Mouse (Mus musculus): Measurements from ENCODE around the gene Nyap2. TPM values are rescaled to one million over a fixed set of nuclear protein-coding genes. Genes with fewer than 3 reads are reported as not detected.

Gene Nyap2
- total RNA-seq (2014; rRNA removed) (39.5 and 40.2 TPM in 2 replicates), polyA plus RNA-seq (2015; fragmentation: Nextera tagmentation; extraction: Ambion mirVana) (8.3 and 10.5 TPM in 2 replicates)

- H3K27me3 ChIP-seq (ENCODE audit: insufficient read depth, low read length), result no peaks in the 10 kb centered on the region
- peak within 1 kb of the TSS; percentile 95 for H3K27ac ChIP-seq (ENCODE audit: low read depth, low read length)
- no peaks in the 10 kb centered on the region for H3K9me3 ChIP-seq (ENCODE audit: low read length)
- H3K4me3 ChIP-seq (ENCODE audit: low read depth, low read length), result peak within 1 kb of the TSS; percentile 55
- H3K36me3 ChIP-seq (ENCODE audit: insufficient read depth, low read length), result no peaks in the 10 kb centered on the region
- peaks cover 3% of the 10 kb centered on the region; the same call in 1 of the 2 replicates for H3K4me1 ChIP-seq (ENCODE audit: insufficient read depth, low read length)
- H3K9ac ChIP-seq (replicated peaks; ENCODE audit: low read length, poor library complexity, severe bottlenecking), result peak within 1 kb of the TSS; percentile 83
- DNase-seq (ENCODE audit: low spot score) (peak; percentile 87), ATAC-seq (ENCODE audit: low FRiP score) (peak; percentile 91)
- no peak for TF ChIP-seq CTCF (IDR thresholded peaks at IDR 0.05)
- WGBS, result 10% methylated on average over 16 of the region's 16 CpGs
- peak within 1 kb of the TSS; percentile 61 for H3K4me2 ChIP-seq (ENCODE audit: low read depth, low read length, poor library complexity, severe bottlenecking)
Measured at GRCm38 (mm10) chr1:81076831-81077664, at the start of gene Nyap2. Gene Nyap2 (plus strand): TSS chr1:81076950.

- 25% methylated on average over 5 of the region's 5 CpGs for WGBS
- peak overlapping the region; percentile 3; the same call in 1 of the 2 replicates for H3K4me2 ChIP-seq (ENCODE audit: low read depth, low read length, poor library complexity, severe bottlenecking)
- no peak for TF ChIP-seq CTCF (IDR thresholded peaks at IDR 0.05)
- H3K4me3 ChIP-seq (ENCODE audit: low read depth, low read length), result no peak overlapping the region
- ATAC-seq (ENCODE audit: low FRiP score), result 0 out of 2 replicates have a peak, but pooled peaks have one; percentile 58
- H3K36me3 ChIP-seq (ENCODE audit: insufficient read depth, low read length), result no peaks in the 10 kb centered on the region
- H3K27ac ChIP-seq (ENCODE audit: low read depth, low read length), result no peak overlapping the region
- no peaks in the 10 kb centered on the region for H3K27me3 ChIP-seq (ENCODE audit: insufficient read depth, low read length)
- no peaks in the 10 kb centered on the region for H3K4me1 ChIP-seq (ENCODE audit: insufficient read depth, low read length)
- no peak overlapping the region for H3K9ac ChIP-seq (replicated peaks; ENCODE audit: low read length, poor library complexity, severe bottlenecking)
- peak; percentile 10 for DNase-seq (ENCODE audit: low spot score)
- H3K9me3 ChIP-seq (ENCODE audit: low read length), result no peaks in the 10 kb centered on the region
Measured at GRCm38 (mm10) chr1:81042907-81043868, 33.6 kb upstream of the Nyap2 start.

GRCm38 (mm10) chr1:81058340-81058739 lies 18.4 kb upstream of the Nyap2 start:
- H3K36me3 ChIP-seq (ENCODE audit: insufficient read depth, low read length), result no peaks in the 10 kb centered on the region
- H3K4me2 ChIP-seq (ENCODE audit: low read depth, low read length, poor library complexity, severe bottlenecking), result no peak overlapping the region
- ATAC-seq (ENCODE audit: low FRiP score), result no peak
- no peaks in the 10 kb centered on the region for H3K4me1 ChIP-seq (ENCODE audit: insufficient read depth, low read length)
- H3K9ac ChIP-seq (replicated peaks; ENCODE audit: low read length, poor library complexity, severe bottlenecking), result no peak overlapping the region
- TF ChIP-seq CTCF (IDR thresholded peaks at IDR 0.05), result no peak
- no peak for DNase-seq (ENCODE audit: low spot score)
- no peak overlapping the region for H3K4me3 ChIP-seq (ENCODE audit: low read depth, low read length)
- no peaks in the 10 kb centered on the region for H3K9me3 ChIP-seq (ENCODE audit: low read length)
- H3K27me3 ChIP-seq (ENCODE audit: insufficient read depth, low read length), result no peaks in the 10 kb centered on the region
- WGBS, result 87% methylated on average over 5 of the region's 5 CpGs
- H3K27ac ChIP-seq (ENCODE audit: low read depth, low read length), result no peak overlapping the region

GRCm38 (mm10) chr1:81058835-81059234 lies 17.9 kb upstream of the Nyap2 start:
- TF ChIP-seq CTCF (IDR thresholded peaks at IDR 0.05), result no peak
- DNase-seq (ENCODE audit: low spot score) (no peak), ATAC-seq (ENCODE audit: low FRiP score) (no peak)
- Histone ChIP-seq H3K4me2 (ENCODE audit: low read depth, low read length, poor library complexity, severe bottlenecking) (no peak overlapping the region), H3K36me3 (ENCODE audit: insufficient read depth, low read length) (no peaks in the 10 kb centered on the region), H3K4me3 (ENCODE audit: low read depth, low read length) (no peak overlapping the region), H3K27me3 (ENCODE audit: insufficient read depth, low read length) (no peaks in the 10 kb centered on the region), H3K27ac (ENCODE audit: low read depth, low read length) (no peak overlapping the region), H3K9me3 (ENCODE audit: low read length) (no peaks in the 10 kb centered on the region), H3K9ac (replicated peaks; ENCODE audit: low read length, poor library complexity, severe bottlenecking) (no peak overlapping the region), H3K4me1 (ENCODE audit: insufficient read depth, low read length) (no peaks in the 10 kb centered on the region)
- 70% methylated on average over 2 of the region's 2 CpGs for WGBS

GRCm38 (mm10) chr1:81062811-81063210 lies 13.9 kb upstream of the Nyap2 start:
- DNase-seq (ENCODE audit: low spot score), result no peak
- TF ChIP-seq CTCF (IDR thresholded peaks at IDR 0.05), result no peak
- Histone ChIP-seq H3K4me1 (ENCODE audit: insufficient read depth, low read length) (no peaks in the 10 kb centered on the region), H3K4me3 (ENCODE audit: low read depth, low read length) (no peak overlapping the region), H3K4me2 (ENCODE audit: low read depth, low read length, poor library complexity, severe bottlenecking) (no peak overlapping the region), H3K27ac (ENCODE audit: low read depth, low read length) (no peak overlapping the region), H3K9ac (replicated peaks; ENCODE audit: low read length, poor library complexity, severe bottlenecking) (no peak overlapping the region), H3K9me3 (ENCODE audit: low read length) (no peaks in the 10 kb centered on the region), H3K27me3 (ENCODE audit: insufficient read depth, low read length) (no peaks in the 10 kb centered on the region), H3K36me3 (ENCODE audit: insufficient read depth, low read length) (no peaks in the 10 kb centered on the region)
- no peak for ATAC-seq (ENCODE audit: low FRiP score)
- WGBS, result 76% methylated on average over 2 of the region's 2 CpGs

All from midbrain, postnatal 0 days (tissue).